Mouse (Mus musculus): ENCODE results near the gene Ndufv1. TPM values are rescaled to one million over a fixed set of nuclear protein-coding genes. Genes with fewer than 3 reads are reported as not detected.
A peak's percentile ranks its signal among the peaks of the same experiment; 100 is the strongest.

The Ndufv1 gene
- polyA plus RNA-seq, 1 experiment from 2014 or later = 618 TPM

GRCm38 (mm10) chr19:4015635-4016034, 3.0 kb upstream of the Ndufv1 start:
- peaks cover 18% of the 10 kb centered on the region for H3K4me1 ChIP-seq (ENCODE audit: control insufficient read depth, insufficient read depth, low read length)
- H3K27me3 ChIP-seq (ENCODE audit: control insufficient read depth, insufficient read depth, low read length) = no peaks in the 10 kb centered on the region
- no peak overlapping the region for H3K4me3 ChIP-seq (ENCODE audit: low read length)
- no peak overlapping the region for H3K4me2 ChIP-seq (ENCODE audit: low read depth, low read length)
- peaks cover 6% of the 10 kb centered on the region for H3K36me3 ChIP-seq (ENCODE audit: control insufficient read depth, insufficient read depth)
- H3K9ac ChIP-seq (ENCODE audit: low read length) = no peak overlapping the region
- ATAC-seq (replicated peaks; ENCODE audit: extremely low read depth, insufficient read depth, low FRiP score) = no peak
- H3K27ac ChIP-seq (ENCODE audit: low read length) = no peak overlapping the region
- WGBS = 53% methylated on average over 5 of the region's 5 CpGs
- H3K9me3 ChIP-seq (replicated peaks; ENCODE audit: control insufficient read depth, low read length) = no peaks in the 10 kb centered on the region

- ATAC-seq (replicated peaks; ENCODE audit: extremely low read depth, insufficient read depth, low FRiP score) = no peak
- no peak overlapping the region for H3K9ac ChIP-seq (ENCODE audit: low read length)
- H3K27ac ChIP-seq (ENCODE audit: low read length) = no peak overlapping the region
- no peak overlapping the region for H3K4me2 ChIP-seq (ENCODE audit: low read depth, low read length)
- no peak overlapping the region for H3K4me3 ChIP-seq (ENCODE audit: low read length)
- no peaks in the 10 kb centered on the region for H3K27me3 ChIP-seq (ENCODE audit: control insufficient read depth, insufficient read depth, low read length)
- no peaks in the 10 kb centered on the region for H3K9me3 ChIP-seq (replicated peaks; ENCODE audit: control insufficient read depth, low read length)
- H3K4me1 ChIP-seq (ENCODE audit: control insufficient read depth, insufficient read depth, low read length) = peaks cover 18% of the 10 kb centered on the region
- H3K36me3 ChIP-seq (ENCODE audit: control insufficient read depth, insufficient read depth) = peaks cover 12% of the 10 kb centered on the region
Observed at GRCm38 (mm10) chr19:4014802-4015201, 2.2 kb upstream of the Ndufv1 start.

DNA sequence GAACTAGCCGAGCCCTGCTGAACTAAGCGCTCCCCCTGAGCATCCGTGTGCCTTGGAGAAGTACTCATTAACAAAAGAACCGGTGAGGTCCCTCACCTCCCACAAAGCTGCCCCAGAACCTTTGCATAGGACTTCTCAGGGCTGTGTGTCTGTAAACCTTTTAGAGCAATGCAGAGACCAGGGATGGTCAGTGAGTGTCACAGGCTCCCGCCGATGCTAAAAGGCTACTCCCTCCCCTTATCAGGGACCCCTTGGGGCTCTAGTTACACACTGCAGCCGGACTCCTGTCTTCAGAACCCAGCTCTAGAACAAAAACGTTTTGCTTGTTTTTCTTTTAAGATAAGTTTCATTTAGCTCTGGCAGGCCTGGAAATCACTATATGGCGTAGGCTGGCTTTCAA, 460 bp upstream of the Ndufv1 start:
- Histone ChIP-seq H3K4me1 (ENCODE audit: control insufficient read depth, insufficient read depth, low read length) (peaks cover 15% of the 10 kb centered on the region), H3K27me3 (ENCODE audit: control insufficient read depth, insufficient read depth, low read length) (no peaks in the 10 kb centered on the region), H3K27ac (ENCODE audit: low read length) (0 out of 2 replicates have a peak overlapping the region, but pooled peaks have one; percentile 40), H3K4me2 (ENCODE audit: low read depth, low read length) (peak overlapping the region; percentile 63), H3K4me3 (ENCODE audit: low read length) (peak overlapping the region; percentile 91), H3K9me3 (replicated peaks; ENCODE audit: control insufficient read depth, low read length) (no peaks in the 10 kb centered on the region), H3K36me3 (ENCODE audit: control insufficient read depth, insufficient read depth) (peaks cover 25% of the 10 kb centered on the region), H3K9ac (ENCODE audit: low read length) (peak overlapping the region; percentile 71)
- no peak for ATAC-seq (replicated peaks; ENCODE audit: extremely low read depth, insufficient read depth, low FRiP score)
- WGBS = 8% methylated on average over 9 of the region's 9 CpGs

GRCm38 (mm10) chr19:4011086-4011485, 1.5 kb downstream of the Ndufv1 start:
- Histone ChIP-seq H3K4me1 (ENCODE audit: control insufficient read depth, insufficient read depth, low read length) (peaks cover 15% of the 10 kb centered on the region), H3K4me2 (ENCODE audit: low read depth, low read length) (peak overlapping the region; percentile 69; the same call in 1 of the 2 replicates), H3K27me3 (ENCODE audit: control insufficient read depth, insufficient read depth, low read length) (no peaks in the 10 kb centered on the region), H3K27ac (ENCODE audit: low read length) (no peak overlapping the region), H3K9ac (ENCODE audit: low read length) (no peak overlapping the region), H3K9me3 (replicated peaks; ENCODE audit: control insufficient read depth, low read length) (no peaks in the 10 kb centered on the region), H3K4me3 (ENCODE audit: low read length) (no peak overlapping the region), H3K36me3 (ENCODE audit: control insufficient read depth, insufficient read depth) (peaks cover 44% of the 10 kb centered on the region)
- 95% methylated on average over 5 of the region's 5 CpGs for WGBS
- ATAC-seq (replicated peaks; ENCODE audit: extremely low read depth, insufficient read depth, low FRiP score) = no peak

DNA sequence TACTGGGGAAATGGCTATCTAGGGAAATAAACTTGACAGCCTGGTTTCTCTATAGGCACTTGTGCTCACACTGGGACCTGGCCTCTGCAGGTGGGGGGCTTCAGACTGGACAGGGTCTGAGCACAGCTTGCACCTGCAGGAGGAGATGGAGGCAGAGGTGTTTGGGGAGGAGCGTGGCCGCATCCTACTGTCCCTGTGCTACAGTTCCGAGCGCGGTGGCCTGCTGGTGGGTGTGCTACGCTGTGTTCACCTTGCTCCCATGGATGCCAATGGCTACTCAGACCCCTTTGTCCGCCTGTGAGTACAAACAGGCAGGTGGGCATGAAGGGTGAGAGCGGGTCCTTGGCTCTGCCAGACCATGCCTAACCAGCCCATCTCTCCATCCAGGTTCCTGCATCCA, 6.6 kb downstream of the Ndufv1 start:
- no peak overlapping the region for H3K4me3 ChIP-seq (ENCODE audit: low read length)
- no peak overlapping the region for H3K27ac ChIP-seq (ENCODE audit: low read length)
- no peaks in the 10 kb centered on the region for H3K9me3 ChIP-seq (replicated peaks; ENCODE audit: control insufficient read depth, low read length)
- peaks cover 45% of the 10 kb centered on the region for H3K4me1 ChIP-seq (ENCODE audit: control insufficient read depth, insufficient read depth, low read length)
- ATAC-seq (replicated peaks; ENCODE audit: extremely low read depth, insufficient read depth, low FRiP score) = no peak
- H3K36me3 ChIP-seq (ENCODE audit: control insufficient read depth, insufficient read depth) = peaks cover 41% of the 10 kb centered on the region
- H3K9ac ChIP-seq (ENCODE audit: low read length) = no peak overlapping the region
- H3K4me2 ChIP-seq (ENCODE audit: low read depth, low read length) = no peak overlapping the region
- 96% methylated on average over 8 of the region's 8 CpGs for WGBS
- no peaks in the 10 kb centered on the region for H3K27me3 ChIP-seq (ENCODE audit: control insufficient read depth, insufficient read depth, low read length)

GRCm38 (mm10) chr19:4005091-4005490, 7.5 kb downstream of the Ndufv1 start:
- WGBS = 69% methylated on average over 9 of the region's 9 CpGs
- peaks cover 35% of the 10 kb centered on the region for H3K36me3 ChIP-seq (ENCODE audit: control insufficient read depth, insufficient read depth)
- H3K9ac ChIP-seq (ENCODE audit: low read length) = peak overlapping the region; percentile 39
- no peak for ATAC-seq (replicated peaks; ENCODE audit: extremely low read depth, insufficient read depth, low FRiP score)
- no peaks in the 10 kb centered on the region for H3K27me3 ChIP-seq (ENCODE audit: control insufficient read depth, insufficient read depth, low read length)
- H3K4me2 ChIP-seq (ENCODE audit: low read depth, low read length) = peak overlapping the region; percentile 34; the same call in 1 of the 2 replicates
- H3K9me3 ChIP-seq (replicated peaks; ENCODE audit: control insufficient read depth, low read length) = no peaks in the 10 kb centered on the region
- H3K4me1 ChIP-seq (ENCODE audit: control insufficient read depth, insufficient read depth, low read length) = peaks cover 45% of the 10 kb centered on the region
- H3K4me3 ChIP-seq (ENCODE audit: low read length) = no peak overlapping the region
- H3K27ac ChIP-seq (ENCODE audit: low read length) = peak overlapping the region; percentile 47

GRCm38 (mm10) chr19:4004331-4004730, 8.3 kb downstream of the Ndufv1 start:
- peak overlapping the region; percentile 40 for H3K4me3 ChIP-seq (ENCODE audit: low read length)
- H3K4me1 ChIP-seq (ENCODE audit: control insufficient read depth, insufficient read depth, low read length) = peaks cover 51% of the 10 kb centered on the region
- 72% methylated on average over 15 of the region's 15 CpGs for WGBS
- ATAC-seq (replicated peaks; ENCODE audit: extremely low read depth, insufficient read depth, low FRiP score) = no peak
- peak overlapping the region; percentile 65 for H3K4me2 ChIP-seq (ENCODE audit: low read depth, low read length)
- peaks cover 29% of the 10 kb centered on the region for H3K36me3 ChIP-seq (ENCODE audit: control insufficient read depth, insufficient read depth)
- H3K27ac ChIP-seq (ENCODE audit: low read length) = peak overlapping the region; percentile 47; the same call in 1 of the 2 replicates
- H3K9me3 ChIP-seq (replicated peaks; ENCODE audit: control insufficient read depth, low read length) = no peaks in the 10 kb centered on the region
- peak overlapping the region; percentile 39 for H3K9ac ChIP-seq (ENCODE audit: low read length)
- no peaks in the 10 kb centered on the region for H3K27me3 ChIP-seq (ENCODE audit: control insufficient read depth, insufficient read depth, low read length)

DNA sequence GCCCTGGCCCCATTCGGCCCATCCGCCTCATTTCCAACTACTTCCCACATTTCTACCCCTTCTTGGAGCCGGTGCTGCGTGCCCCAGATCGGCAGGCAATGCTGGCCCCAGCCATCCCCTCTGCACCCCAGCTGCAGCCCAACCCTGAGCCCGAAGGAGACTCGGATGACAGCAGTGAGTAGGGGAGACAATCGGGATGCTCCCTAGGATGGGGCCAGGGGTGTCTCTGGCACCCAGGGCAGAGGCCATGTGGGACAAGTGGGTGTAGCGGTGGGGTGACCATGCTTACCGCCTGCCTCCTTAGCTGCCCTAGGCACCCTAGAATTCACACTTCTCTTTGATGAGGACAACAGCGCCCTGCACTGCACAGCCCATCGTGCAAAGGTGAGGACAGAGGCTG, 9.0 kb downstream of the Ndufv1 start:
- no peak for ATAC-seq (replicated peaks; ENCODE audit: extremely low read depth, insufficient read depth, low FRiP score)
- Histone ChIP-seq H3K9ac (ENCODE audit: low read length) (peak overlapping the region; percentile 78), H3K27ac (ENCODE audit: low read length) (peak overlapping the region; percentile 99), H3K4me3 (ENCODE audit: low read length) (peak overlapping the region; percentile 40), H3K27me3 (ENCODE audit: control insufficient read depth, insufficient read depth, low read length) (no peaks in the 10 kb centered on the region), H3K9me3 (replicated peaks; ENCODE audit: control insufficient read depth, low read length) (no peaks in the 10 kb centered on the region), H3K36me3 (ENCODE audit: control insufficient read depth, insufficient read depth) (peaks cover 23% of the 10 kb centered on the region), H3K4me2 (ENCODE audit: low read depth, low read length) (peak overlapping the region; percentile 65), H3K4me1 (ENCODE audit: control insufficient read depth, insufficient read depth, low read length) (peaks cover 51% of the 10 kb centered on the region)
- WGBS = 68% methylated on average over 12 of the region's 12 CpGs

GRCm38 (mm10) chr19:4003112-4003511, 9.5 kb downstream of the Ndufv1 start, which contains the start of gene Doc2g:
Gene Doc2g (plus strand): TSS chr19:4003313.
- no peaks in the 10 kb centered on the region for H3K27me3 ChIP-seq (ENCODE audit: control insufficient read depth, insufficient read depth, low read length)
- peaks cover 51% of the 10 kb centered on the region for H3K4me1 ChIP-seq (ENCODE audit: control insufficient read depth, insufficient read depth, low read length)
- peak within 1 kb of the TSS; percentile 40 for H3K4me3 ChIP-seq (ENCODE audit: low read length)
- H3K9me3 ChIP-seq (replicated peaks; ENCODE audit: control insufficient read depth, low read length) = no peaks in the 10 kb centered on the region
- ATAC-seq (replicated peaks; ENCODE audit: extremely low read depth, insufficient read depth, low FRiP score) = peak; percentile 45
- H3K4me2 ChIP-seq (ENCODE audit: low read depth, low read length) = peak within 1 kb of the TSS; percentile 65
- H3K27ac ChIP-seq (ENCODE audit: low read length) = peak within 1 kb of the TSS; percentile 99
- peak within 1 kb of the TSS; percentile 78 for H3K9ac ChIP-seq (ENCODE audit: low read length)
- peaks cover 20% of the 10 kb centered on the region for H3K36me3 ChIP-seq (ENCODE audit: control insufficient read depth, insufficient read depth)
- WGBS = 53% methylated on average over 1 of the region's 1 CpGs
